Mouse (Mus musculus) embryo, embryonic 10.5 days (tissue): ENCODE measurements around the gene Prkcd.
A peak's percentile ranks its signal among the peaks of the same experiment; 100 is the strongest.

Source experiments
- DNase-seq: peaks from one replicate; pipeline ENCODE4 v3.0.0-alpha.2; 2015; ENCODE audit warnings: low spot score

Prkcd gene

DNA sequence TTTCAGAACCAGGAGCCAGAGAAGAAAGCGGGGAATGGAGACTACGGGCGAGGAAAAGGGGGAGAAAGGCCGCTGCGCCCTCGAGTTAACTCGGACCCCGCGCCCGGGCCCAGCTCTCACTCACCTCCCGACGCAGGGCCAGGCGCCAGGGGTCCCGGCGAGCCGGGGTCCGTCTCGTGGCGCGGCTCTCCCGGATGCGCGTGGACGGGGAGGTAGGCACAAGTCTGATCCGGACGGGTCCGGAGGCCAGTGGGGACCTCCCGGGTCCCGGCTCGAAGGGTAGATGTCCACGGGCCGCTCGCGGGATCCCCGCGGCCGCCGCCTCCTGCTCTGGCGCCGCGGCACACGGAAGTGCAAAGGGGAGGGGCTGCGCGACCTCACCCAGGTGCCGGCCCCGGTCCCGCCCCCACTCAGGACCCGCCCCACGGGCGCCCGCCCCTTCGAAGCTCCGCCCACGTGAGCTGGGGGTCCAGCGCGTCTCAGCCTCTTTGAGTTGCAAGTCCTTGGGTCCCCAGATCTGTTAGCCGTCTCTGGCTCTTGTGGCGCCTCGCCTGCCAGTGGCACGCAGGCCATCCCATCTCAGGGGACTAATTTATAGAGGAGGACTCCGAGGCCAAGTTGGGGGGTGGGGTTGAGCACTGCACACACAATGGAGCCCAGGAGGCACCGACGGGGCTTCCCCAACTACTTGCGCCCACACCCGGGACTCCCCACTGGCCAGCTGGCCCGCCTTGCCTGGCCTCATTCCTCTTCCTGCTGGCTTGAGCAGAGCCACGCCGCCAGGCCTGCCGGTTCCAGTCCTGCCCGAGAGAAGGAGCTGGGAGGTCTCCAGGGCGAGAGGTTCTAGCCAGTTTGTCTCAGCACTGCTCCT, at the start of gene Prkcd:
Gene Prkcd, minus strand, starts transcription at position 355 of the 871 bp plus-strand sequence.
- DNase-seq, result peak; percentile 82

DNA sequence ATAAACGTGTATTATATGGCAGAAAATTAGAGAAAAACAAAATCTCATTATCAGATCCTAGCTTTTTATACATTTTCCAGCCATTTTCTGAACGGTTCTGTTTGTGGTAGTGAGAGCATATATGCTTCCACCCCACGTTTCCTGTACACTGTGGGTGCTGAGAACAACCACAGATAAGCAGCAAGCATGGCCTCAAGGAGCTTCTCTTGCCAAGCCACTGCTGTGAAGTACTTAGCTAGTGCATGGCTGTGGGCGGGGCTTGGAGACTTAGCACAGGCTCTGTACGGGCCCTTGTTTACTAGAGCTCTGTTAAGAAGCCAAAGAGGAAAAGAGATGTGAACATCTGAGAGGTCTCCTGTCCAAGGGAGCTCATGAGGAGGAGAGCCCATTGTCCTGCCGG, 48.9 kb upstream of the Prkcd start:
- DNase-seq, result no peak

DNA sequence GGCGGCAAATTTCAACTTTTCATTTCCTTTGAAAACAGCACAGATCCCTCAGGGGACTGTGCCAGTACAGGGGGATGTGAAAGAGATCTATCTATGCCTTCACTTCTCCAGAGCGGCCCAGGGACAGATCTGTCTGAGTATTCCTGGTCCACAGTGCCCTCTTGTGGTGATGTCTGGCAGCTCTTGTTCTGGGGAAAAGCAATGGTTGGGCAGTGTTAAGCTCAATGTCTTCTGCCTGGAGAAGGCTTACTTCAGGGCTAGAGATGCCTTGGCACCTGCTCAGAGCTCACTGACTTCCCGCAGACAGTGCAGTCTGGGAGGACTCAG, 45.9 kb upstream of the Prkcd start:
- DNase-seq, result peak; percentile 94

DNA sequence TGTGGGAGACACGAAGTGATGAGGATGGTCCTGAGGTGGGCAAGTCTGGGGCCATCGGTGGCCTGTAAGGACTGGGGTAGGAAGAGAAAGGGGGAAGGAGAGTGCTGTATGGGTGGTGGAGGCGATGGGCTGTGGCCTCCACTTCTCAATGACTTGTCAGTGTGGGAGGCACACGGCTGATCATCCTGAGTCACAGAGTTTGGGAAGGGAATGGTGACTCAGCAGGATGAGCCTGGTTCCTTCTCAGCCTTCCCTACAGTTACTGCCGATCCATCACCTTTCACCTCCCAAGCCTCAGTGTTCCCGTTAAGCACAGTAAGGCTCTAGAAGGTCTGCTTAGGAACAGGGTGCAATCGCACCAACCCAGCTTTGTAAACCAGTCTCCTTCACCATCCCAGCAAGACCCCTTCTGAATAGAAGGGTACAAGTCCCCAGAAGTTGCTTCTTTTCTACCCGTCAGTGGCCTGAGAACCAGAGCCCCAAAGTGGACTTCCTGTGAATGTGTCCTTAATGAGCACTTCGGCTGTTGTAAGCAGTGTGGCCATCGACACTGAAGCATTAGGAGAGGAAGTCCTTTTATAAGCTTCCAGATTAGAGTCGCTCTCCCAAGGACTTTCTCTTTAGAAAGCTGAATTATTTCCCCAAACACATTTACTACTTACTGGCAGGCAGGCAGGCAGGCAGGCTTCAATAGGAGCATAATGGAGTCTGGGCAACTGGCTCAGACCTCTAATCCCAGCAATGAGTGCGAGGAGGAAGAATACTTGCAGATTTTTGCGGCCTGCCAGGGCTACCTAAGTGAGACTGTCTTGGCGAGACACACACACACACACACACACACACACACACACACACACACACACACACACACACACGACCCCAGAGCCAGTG, 45.3 kb upstream of the Prkcd start:
- no peak for DNase-seq

DNA sequence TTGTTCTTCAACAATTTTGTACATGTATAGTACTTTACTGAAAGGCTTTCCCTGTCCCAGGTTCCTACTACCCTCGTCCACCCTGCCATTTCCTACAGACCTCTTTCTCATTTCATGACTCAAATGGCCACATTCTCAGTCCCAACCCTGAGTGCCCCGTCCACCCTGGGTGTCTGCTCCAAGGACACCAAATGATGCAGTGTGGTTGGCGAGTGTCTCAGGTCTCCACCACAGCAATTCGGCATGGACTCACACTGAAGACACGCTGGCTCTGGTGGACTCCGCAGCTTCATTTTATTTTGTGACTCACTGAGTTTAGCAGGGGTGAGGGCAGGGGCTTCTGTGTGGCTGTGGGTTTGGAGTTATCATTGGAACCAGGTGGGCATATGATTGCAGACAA, 44.2 kb upstream of the Prkcd start:
- DNase-seq, result no peak

DNA sequence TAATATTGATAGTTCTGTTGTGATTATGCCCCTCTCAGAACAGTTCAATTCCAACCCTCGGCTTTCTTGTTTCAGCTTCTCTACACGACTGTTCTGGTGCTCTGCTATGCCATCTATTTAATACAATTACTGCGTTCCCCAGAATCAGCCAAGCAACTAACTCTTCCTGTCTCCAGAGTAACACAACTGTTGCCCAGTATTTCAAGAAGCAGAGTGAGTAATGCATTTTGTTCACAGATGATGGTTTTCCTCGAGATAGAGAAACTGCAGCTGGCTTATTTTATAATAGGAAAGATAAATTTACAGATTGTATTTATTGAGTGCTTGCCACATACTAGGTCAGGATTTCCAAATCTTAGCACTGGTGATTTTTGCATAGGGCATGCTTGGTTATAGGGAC, 40.6 kb upstream of the Prkcd start:
- DNase-seq, result no peak

DNA sequence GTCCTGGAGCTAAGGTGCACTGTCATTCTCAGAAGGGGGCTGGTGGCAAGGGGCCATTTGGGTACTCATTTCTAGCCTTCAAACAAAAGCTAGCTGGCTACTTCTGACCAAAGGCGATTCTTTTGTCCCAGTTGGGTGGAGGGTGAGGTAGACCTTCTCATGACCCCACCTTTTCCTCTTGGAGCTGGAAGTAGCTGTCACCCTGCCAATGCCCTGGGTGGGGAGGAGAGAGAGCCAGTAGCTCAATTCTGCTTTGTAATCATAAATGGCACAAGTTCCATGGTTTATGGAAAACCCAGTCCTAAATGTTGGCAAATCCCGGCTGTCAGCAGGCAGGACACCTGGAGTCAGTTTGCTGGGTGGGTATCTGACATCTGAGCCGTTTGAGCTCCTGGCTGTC, 40.1 kb upstream of the Prkcd start:
- no peak for DNase-seq

DNA sequence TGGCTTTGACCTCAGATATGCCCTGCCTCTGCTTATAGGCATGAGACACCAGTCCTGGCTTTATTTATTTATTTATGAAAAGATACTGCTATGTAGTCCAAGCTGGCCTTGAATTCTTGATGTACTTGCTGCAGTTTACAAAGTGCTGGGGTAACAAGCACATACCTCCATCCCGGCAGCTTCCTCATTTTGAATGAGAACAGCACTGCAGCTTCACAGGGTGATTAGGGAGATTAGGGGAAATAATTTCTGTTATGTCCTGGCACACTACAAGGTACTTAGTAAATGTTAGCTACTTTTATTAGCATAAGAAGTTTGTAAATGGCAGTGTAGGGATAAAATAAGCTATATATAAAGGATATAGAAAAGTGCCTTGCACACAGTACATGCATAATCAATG, 29.5 kb upstream of the Prkcd start:
- DNase-seq, result no peak

DNA sequence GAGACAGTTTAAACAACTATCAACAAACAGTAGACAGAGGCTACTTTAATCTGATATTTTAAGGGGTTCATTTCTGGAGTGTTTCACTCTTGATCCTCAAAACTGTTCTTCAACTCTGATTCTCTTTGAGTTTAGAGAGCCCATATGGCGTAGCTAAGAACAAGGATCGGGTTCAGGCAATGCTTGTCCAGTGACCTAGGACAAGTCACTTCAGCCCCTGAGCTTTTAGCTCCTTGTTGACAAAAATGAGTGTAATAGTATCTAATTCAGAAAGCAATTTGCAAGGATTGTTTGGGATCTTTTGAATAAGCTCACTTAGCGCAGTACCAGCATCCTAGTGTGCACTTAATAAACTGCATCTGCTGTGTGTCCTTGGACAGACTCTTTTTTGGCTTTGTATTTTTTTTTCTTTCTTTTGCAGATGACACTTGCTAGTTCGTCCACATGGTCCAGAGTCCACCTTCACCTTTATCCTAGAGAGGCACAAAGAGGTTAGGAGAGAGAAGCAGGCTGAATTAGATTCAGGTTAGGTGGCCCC, 28.8 kb upstream of the Prkcd start:
- no peak for DNase-seq

DNA sequence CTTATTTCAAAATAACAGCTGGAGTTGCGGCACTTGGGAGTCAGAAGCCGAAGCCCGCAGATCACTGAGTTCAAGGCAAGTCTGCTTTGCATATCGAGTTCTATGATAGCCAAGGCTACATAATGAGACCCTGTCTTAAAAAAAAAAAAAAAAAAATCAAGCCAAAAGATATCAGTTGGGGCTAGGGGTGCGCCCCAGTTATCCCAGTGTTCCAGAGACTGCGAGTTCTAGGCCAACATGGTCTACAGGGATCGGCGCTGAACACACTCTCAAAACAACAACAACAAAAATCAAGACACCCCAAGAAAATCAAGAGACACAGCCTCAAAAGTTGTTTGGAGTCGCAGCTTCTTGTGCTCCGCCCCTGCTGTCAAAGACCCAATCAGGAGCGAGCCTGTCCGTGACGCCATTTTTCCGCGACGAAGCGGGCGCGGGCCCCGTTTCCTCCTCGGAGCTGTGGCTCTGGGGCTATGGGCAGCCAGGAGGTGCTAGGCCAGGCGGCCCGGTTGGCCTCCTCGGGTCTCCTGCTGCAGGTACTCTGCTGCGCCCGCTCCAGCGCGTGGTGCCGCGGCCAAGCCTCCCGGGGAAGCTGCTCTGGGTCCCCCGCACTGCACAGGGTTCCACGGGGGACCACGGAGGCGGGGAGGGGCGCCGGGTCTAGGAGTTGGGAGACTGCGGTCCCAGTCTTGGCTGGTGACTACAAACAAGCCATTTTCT, 28.1 kb upstream of the Prkcd start, which contains the start of gene Rft1:
Gene Rft1, plus strand, starts transcription at position 418 of the 717 bp plus-strand sequence.
- peak; percentile 96 for DNase-seq

DNA sequence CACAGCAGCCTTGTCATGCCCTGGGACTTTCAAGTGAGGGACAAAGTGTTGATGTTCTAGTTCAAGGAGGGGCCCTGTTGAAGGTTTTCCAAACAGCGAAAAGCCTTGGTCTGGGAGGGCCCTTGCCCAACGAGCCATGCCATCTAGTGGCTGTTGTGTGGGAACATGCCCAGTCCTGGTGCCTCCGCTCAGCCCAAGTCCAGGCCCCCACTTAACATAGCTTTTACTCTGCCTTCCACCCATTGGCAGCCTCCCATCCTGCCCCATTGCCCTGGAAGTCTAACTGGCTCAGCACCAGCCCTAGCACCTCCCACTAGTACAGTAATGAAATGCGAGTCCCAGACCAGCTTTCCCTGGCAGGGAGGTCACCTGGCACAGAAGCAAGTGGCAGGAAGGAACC, 25.0 kb upstream of the Prkcd start:
- DNase-seq, result peak; percentile 14

DNA sequence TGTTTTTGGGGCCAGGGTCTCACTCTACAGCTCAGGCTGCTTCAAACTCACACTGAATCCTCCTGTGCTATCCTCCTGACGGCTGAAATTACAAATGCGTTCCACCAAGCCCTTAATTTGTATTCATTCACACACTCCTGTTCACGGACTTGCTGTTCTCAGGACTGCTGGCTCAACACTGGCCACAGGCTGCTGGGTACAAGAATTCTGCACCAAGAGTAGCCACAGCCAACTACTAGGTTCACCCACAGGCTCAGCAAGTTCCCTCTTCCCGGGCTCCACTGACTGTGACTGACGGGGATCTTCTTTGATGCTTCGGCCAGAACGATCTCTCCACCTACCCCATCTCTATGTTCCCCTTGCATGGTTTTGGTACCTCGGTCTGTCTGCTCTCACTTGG, 23.7 kb upstream of the Prkcd start:
- no peak for DNase-seq

DNA sequence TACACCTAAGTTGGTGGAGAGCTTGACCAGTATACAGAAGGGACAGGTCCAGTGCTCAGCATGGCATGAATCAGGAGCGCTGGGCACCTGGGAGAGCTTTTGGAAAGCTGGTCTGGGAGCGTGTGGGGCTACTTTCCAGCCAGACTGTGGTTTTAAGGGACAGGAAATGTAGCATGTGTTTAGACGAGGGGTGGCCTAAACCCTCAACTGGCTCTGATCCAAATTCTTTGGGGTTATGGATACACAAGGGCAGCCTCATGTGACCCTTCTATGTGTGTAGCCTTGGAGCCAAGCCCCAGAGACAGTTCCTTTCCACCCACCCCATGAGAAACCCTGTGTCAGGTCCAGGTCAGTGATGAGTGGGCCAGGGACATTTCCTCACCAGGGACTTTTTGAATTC, 22.5 kb upstream of the Prkcd start:
- no peak for DNase-seq

DNA sequence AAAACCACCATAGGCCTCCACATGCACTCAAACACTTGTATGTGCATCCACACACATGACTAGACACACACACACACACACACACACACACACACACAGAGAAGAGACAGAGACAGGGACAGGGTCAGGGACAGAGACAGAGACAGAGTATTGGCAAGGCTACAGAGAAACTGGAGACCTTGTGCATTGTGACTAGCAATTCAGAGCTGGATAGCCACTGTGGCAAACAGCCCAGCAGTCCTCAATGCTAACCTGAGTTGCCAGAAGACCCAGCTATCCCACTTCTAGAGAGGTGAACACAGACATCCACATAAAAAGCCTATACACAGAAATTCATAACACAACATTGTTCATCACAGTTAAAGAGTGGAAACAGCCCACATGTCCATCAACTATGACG, 20.5 kb upstream of the Prkcd start:
- no peak for DNase-seq

DNA sequence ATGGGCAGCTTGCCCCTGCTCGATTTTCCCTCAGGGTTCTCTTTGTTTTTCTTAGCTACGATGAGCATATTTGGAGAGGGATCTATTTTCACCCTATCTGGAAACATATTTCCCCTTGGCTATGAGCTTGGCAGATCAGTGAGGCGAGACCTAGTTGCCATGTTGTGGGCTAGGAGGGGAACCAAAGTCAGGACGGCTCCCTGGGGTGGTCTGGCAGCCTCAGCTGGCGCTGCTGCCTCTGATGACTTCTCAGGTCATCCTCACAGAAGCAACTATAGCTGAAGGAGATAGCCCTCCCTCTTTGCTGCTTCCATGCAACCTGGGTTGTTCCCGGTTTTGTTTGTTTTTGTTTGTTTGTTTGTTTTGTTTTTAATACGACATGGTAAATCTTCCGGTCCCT, 19.1 kb upstream of the Prkcd start:
- DNase-seq, result no peak

DNA sequence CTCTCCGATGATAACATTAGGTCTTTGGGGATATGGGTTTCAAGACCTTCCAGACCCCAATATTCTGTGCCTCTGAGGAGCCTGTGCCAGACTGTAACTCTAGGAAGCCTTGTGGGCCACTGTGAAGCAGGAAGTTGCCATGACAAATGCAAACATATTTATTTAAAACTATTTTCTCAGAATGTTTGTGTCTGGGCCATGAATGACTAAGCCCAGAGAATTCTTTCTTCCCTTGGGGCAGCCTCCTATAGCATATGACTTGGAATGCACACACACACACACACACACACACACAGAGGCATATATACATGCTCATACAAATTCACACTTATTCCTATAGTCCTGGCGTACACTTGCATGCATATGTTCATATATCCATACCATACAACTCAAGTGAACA, 18.0 kb upstream of the Prkcd start:
- DNase-seq, result no peak

DNA sequence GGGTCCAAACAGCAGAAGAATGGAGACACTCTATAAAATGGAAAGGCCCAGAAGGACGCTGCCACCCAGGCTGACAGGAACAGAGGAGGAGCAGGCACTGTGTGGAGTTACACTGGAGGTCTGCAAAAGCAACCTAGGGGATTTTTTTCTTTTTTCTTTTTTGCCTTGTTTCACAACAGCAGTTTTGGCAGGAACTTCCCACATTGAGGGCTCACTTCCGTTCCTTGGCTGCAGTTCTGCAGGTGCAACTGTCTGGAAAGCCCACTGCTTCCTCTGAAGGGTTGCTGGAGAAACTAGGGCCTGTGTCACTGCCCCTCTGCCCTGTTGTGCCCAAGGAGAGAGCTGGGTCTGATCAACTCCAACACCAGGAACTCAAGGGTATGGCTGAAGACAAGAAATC, 15.7 kb upstream of the Prkcd start:
- no peak for DNase-seq

DNA sequence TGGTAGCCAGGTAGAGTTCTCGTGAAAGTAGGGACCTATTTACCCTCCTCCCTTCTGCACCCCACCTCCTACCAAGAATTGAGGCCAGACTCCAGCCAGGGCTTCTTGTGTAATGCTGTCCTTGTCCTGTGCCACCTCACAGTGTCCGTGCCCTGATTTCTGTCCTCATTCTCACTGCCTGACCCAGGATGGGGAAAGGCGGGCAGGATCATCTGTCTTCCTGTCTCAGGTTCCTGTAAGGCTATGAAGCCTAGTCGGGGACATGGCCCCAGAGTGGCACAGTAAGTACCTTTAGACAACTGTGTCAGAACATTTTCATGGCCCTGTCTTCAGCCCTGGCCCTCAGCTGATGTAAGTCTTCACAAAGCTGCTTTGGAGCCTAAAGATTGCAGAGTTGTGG, 12.7 kb upstream of the Prkcd start:
- DNase-seq, result no peak

DNA sequence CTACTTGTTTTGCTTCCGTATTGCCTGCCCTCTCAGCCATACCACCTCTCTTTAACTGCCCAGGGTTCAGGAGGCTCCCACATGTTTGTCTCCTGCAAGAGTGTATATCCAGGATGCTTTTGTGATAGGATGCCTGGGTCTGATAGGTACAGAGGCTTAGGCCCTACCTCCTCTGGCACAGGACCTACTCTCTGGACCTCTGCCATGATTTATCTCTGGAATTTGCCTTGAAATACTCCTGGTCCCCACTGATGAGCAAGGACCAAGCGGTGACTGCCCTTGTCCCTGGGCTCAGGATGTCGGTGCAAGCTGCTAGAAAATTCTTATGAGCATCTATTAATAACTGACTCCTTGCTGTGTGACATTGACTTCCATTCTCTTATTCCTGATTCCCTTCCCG, 12.0 kb upstream of the Prkcd start:
- no peak for DNase-seq

DNA sequence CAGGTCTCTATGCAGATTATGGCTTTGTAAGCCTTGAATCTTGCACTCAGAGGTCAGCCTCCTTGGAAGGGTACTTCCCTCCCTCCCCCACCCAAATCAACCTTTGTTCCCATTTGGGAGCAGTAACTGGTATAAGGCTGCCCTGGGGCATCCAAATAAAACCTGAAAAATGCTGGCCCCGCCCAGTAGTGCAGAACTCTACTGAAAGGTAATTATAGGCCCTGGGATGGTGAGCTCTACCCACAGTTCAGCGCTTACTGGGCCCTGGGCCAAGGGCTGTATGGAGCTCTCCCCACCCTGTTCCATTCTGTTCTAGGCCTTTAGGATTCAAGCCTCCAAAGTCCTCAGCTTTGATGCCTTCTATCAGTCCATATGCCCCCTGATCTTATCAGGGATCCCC, 11.1 kb upstream of the Prkcd start:
- DNase-seq, result no peak

DNA sequence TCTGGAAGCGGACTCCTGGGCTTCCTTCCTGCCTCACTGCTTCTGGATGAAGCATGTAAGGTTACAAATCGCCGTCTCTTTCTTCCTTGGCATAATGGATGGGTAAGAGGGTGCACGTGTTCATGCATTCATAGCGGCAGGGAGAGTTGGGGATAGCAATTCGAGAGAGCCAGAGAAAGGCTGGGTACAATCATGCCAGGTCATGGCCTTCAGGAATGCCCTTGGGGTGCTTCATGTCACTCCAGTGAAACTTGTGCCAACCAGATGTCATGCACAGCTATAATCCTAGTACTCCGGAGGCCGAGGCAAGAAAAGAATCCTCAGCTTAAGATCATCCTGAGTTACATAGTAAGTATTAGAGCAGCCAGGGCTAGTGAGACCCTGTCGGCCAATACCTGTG, 10.5 kb upstream of the Prkcd start:
- no peak for DNase-seq

DNA sequence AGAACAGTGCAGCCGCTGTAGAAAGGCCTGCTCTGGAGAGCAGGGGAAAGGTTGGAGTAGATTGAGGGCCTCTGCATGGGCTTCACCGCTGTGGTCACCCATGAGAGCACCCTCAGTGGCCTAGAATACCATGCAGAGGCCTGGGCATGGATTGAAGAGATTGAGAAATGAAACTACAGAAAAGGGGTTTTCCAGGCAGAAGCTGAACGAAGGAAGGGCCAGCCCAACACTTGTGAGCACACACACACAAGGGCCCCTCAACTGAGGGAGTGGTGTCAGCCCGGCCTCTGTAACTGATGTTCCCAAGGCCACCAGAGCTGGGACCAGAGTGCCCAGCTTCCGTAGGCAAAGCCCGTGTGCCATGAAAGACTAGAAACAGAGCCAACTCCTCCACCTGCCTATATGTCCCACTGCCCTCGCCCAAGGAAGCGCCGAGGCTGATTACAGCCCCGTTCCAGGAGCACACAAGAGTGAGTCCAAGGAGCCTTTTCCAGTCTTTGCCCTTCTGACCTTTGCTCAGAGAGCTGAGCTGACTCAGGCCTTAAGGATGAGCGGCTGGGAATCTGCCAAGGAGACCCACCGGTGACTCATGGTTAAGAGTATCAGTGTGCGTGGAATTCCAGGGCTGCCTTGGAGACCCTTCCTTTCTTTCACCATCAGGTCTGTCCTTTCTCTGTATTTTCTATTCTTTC, 9.4 kb upstream of the Prkcd start:
- no peak for DNase-seq
